In the genomic region with DNA sequence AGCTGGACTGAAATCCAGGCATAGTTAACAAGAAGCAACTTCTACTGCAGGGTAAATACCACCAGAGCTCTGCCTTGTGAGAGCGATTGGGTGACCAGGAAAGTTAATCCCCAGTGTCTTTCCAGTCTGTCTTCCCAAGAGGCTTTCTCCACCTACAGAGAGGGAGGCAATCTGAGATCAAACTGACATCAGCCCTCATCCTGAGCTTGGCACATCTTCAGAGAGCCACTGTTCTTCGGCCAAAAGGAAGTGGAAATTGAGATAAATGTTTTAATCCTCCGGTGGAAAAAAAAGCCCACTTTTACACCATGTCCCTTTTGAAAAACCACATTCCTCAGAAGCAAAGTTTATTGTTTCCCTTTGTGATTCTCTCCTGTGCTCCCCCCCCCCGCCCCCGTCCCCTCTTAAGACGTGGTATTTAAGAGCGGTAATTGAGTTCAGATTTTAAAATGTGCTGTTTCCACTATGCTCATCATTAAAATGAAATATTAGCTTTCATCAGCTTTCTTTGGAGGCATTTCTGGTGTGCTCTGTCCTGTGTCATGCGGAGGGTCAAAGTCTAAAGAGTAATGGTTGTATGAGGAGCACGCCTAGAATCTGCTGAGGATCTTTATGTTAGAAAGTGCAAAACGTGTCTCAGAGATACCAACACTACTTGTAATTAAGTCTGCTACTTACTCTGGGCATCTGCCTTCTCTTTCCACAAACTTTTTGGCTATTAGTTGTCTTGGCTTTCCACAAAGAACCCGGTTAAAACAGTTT, we compare ENCODE assay signal across 16 mouse cellular contexts.
DNase-seq lines count a peak whose midpoint lies in the region; ATAC-seq and TF ChIP-seq lines count a peak whose summit lies in the region.
"Had no signal": no experiment of that assay in that cellular context is flagged by ENCODE, and none has a peak within 500 bp of the region (broad histone marks: within the 10 kb centered on the region; RNA-seq: fewer than 3 reads in every experiment).

No protein-coding gene starts in this region.

- no peaks in the 10 kb centered on the region for H3K36me3 ChIP-seq in kidney, adult 2 months (ENCODE audit: control insufficient read depth, insufficient read depth, low read length)
- H3K36me3 ChIP-seq in forebrain, embryonic 12.5 days (replicated peaks), result no peaks in the 10 kb centered on the region
- H3K36me3 ChIP-seq in hindbrain, embryonic 15.5 days, result no peaks in the 10 kb centered on the region
- no peaks in the 10 kb centered on the region for H3K36me3 ChIP-seq in myocyte (ENCODE audit: control insufficient read depth, insufficient read depth)
- H3K36me3 ChIP-seq: embryonic facial prominence, embryonic 10.5 days; heart, embryonic 15.5 days; limb, embryonic 12.5 days had no signal

- H3K79me2 ChIP-seq in myocyte (ENCODE audit: control insufficient read depth, insufficient read depth), result no peaks in the 10 kb centered on the region

- no peak for ATAC-seq in forebrain, embryonic 12.5 days (ENCODE audit: low FRiP score)
- ATAC-seq in hindbrain, embryonic 15.5 days (ENCODE audit: low FRiP score, low read depth), result no peak
- ATAC-seq in erythroblast, adult 5-6 weeks (replicated peaks; ENCODE audit: low FRiP score, poor library complexity, severe bottlenecking), result no peak
- ATAC-seq: activated CD4-positive, CD25-positive, alpha-beta regulatory T cell, adult 4 months; intestine, postnatal 0 days had no signal

- H3K9me3 ChIP-seq in forebrain, embryonic 12.5 days, result no peaks in the 10 kb centered on the region
- no peaks in the 10 kb centered on the region for H3K9me3 ChIP-seq in hindbrain, embryonic 15.5 days
- H3K9me3 ChIP-seq: embryonic facial prominence, embryonic 10.5 days; heart, embryonic 15.5 days; limb, embryonic 12.5 days; megakaryocyte, embryonic 14.5 days had no signal

- H3K9ac ChIP-seq in forebrain, embryonic 12.5 days, result no peak overlapping the region
- H3K9ac ChIP-seq in hindbrain, embryonic 15.5 days, result no peak overlapping the region
- H3K9ac ChIP-seq: heart, embryonic 15.5 days; limb, embryonic 12.5 days had no signal

- 33% methylated on average over 11 of the region's 11 CpGs for WGBS in kidney, adult 2 months
- 39% methylated on average over 11 of the region's 11 CpGs for WGBS in forebrain, embryonic 12.5 days
- 34% methylated on average over 11 of the region's 11 CpGs for WGBS in hindbrain, embryonic 15.5 days

- no peak overlapping the region for H3K4me3 ChIP-seq in kidney, adult 2 months (ENCODE audit: insufficient read depth, low read depth, low read length)
- no peak overlapping the region for H3K4me3 ChIP-seq in forebrain, embryonic 12.5 days (replicated peaks)
- no peak overlapping the region for H3K4me3 ChIP-seq in hindbrain, embryonic 15.5 days
- H3K4me3 ChIP-seq in myocyte, result no peak overlapping the region
- H3K4me3 ChIP-seq: megakaryocyte, embryonic 14.5 days had no signal

- TF ChIP-seq CTCF in kidney, adult 2 months (conservative IDR thresholded peaks at IDR 0.05; ENCODE audit: insufficient read depth, insufficient read length, low read depth, low read length), result no peak

- H3K4me2 ChIP-seq in forebrain, embryonic 12.5 days, result peak overlapping the region; percentile 51; the same call in 1 of the 2 replicates
- H3K4me2 ChIP-seq in hindbrain, embryonic 15.5 days, result peak overlapping the region; percentile 70
- H3K4me2 ChIP-seq in myocyte (ENCODE audit: low read depth), result peak overlapping the region; percentile 75

- peak; percentile 36 for DNase-seq in kidney, adult 2 months
- DNase-seq in kidney, postnatal 4 days, result no peak
- DNase-seq in gastrocnemius, postnatal 10 days, result no peak
- DNase-seq: cerebellum, adult 11 months; lung, embryonic 14.5 days; thymus, adult 18-20 months had no signal

- H3K27ac ChIP-seq in kidney, adult 2 months (ENCODE audit: insufficient read depth, low read depth, low read length), result no peak overlapping the region
- peak overlapping the region; percentile 27; the same call in 1 of the 2 replicates for H3K27ac ChIP-seq in forebrain, embryonic 12.5 days
- H3K27ac ChIP-seq in hindbrain, embryonic 15.5 days (replicated peaks), result peak overlapping the region; percentile 74
- H3K27ac ChIP-seq: embryonic facial prominence, embryonic 10.5 days; heart, embryonic 15.5 days; limb, embryonic 12.5 days had no signal

- H3ac ChIP-seq in myocyte (ENCODE audit: control insufficient read depth, insufficient read length), result no peak overlapping the region

- no peaks in the 10 kb centered on the region for H3K27me3 ChIP-seq in kidney, adult 2 months (replicated peaks; ENCODE audit: control insufficient read depth, insufficient read depth, low read length)
- H3K27me3 ChIP-seq in forebrain, embryonic 12.5 days, result no peaks in the 10 kb centered on the region
- no peaks in the 10 kb centered on the region for H3K27me3 ChIP-seq in hindbrain, embryonic 15.5 days
- no peaks in the 10 kb centered on the region for H3K27me3 ChIP-seq in myocyte (ENCODE audit: control insufficient read depth, insufficient read depth, insufficient read length)
- H3K27me3 ChIP-seq: heart, embryonic 15.5 days had no signal

- TF ChIP-seq POLR2A in kidney, adult 2 months (IDR thresholded peaks at IDR 0.05; ENCODE audit: low read depth, low read length), result no peak
- TF ChIP-seq POLR2A in myocyte (IDR thresholded peaks at IDR 0.05; ENCODE audit: insufficient read length, low read depth), result no peak

- no peaks in the 10 kb centered on the region for H3K4me1 ChIP-seq in kidney, adult 2 months (ENCODE audit: control insufficient read depth, insufficient read depth, low read length)
- H3K4me1 ChIP-seq in forebrain, embryonic 12.5 days, result peaks cover 18% of the 10 kb centered on the region
- H3K4me1 ChIP-seq in hindbrain, embryonic 15.5 days (replicated peaks), result peaks cover 16% of the 10 kb centered on the region
- H3K4me1 ChIP-seq: megakaryocyte, embryonic 14.5 days had no signal

TF ChIP-seq in myocyte, 11 proteins besides CTCF, POLR2A, EP300 and RAD21:
- TF ChIP-seq MYOD1 (IDR thresholded peaks at IDR 0.05; ENCODE audit: control insufficient read depth in 1 of 3, insufficient read length in 2 of 3, low read depth in 2 of 3), result no peak
- TF ChIP-seq E2F4 (IDR thresholded peaks at IDR 0.05; ENCODE audit: insufficient read depth), result no peak
- no peak for TF ChIP-seq MYOG (IDR thresholded peaks at IDR 0.05; ENCODE audit: control insufficient read depth in 1 of 3, insufficient read depth in 1 of 3, insufficient read length in 2 of 3, low read depth in 2 of 3)
- no peak for TF ChIP-seq TCF12 (IDR thresholded peaks at IDR 0.05; ENCODE audit: insufficient read depth, poor library complexity, severe bottlenecking)
- TF ChIP-seq TCF3 (IDR thresholded peaks at IDR 0.05; ENCODE audit: insufficient read length, low read depth), result no peak
- no peak for TF ChIP-seq CEBPB (IDR thresholded peaks at IDR 0.05; ENCODE audit: insufficient read depth, poor library complexity, severe bottlenecking)
- TF ChIP-seq REST (IDR thresholded peaks at IDR 0.05; ENCODE audit: insufficient read depth, insufficient read length), result no peak
- TF ChIP-seq POLR2AphosphoS2 (IDR thresholded peaks at IDR 0.05; ENCODE audit: insufficient read length, low read depth), result no peak
- TF ChIP-seq USF1 (IDR thresholded peaks at IDR 0.05; ENCODE audit: low read depth), result no peak
- TF ChIP-seq SRF (IDR thresholded peaks at IDR 0.05; ENCODE audit: control insufficient read depth, insufficient read length, low read depth), result no peak
- TF ChIP-seq MAX (IDR thresholded peaks at IDR 0.05; ENCODE audit: low read depth), result no peak
TF ChIP-seq in myocyte: peak in this region for 0.
